Mouse (Mus musculus) layer of hippocampus, postnatal 14 days (tissue): Measurements from ENCODE around the gene Zfp706. TPM values are rescaled to one million over a fixed set of nuclear protein-coding genes. Genes with fewer than 3 reads are reported as not detected.
"Not testable (repeated sequence)": the region's sequence is repeated elsewhere in the genome, so short reads cannot be mapped to it uniquely, and the experiment has no call there.

Source experiments
- DNase-seq, 2 experiments: peaks; one replicate each; pipeline ENCODE4 v3.0.0; 2021 to 2022; ENCODE audit warnings: low spot score in 2 of 2, mixed read lengths in 1 of 2
- total RNA-seq, 2 experiments: library from RNA; stranded (reverse); gene quantifications; 2 replicates each; pipeline ENCODE4 v1.2.3; 2021

Zfp706 gene
- total RNA-seq, 2 experiments from 2014 or later, result 293 to 299 TPM

DNA sequence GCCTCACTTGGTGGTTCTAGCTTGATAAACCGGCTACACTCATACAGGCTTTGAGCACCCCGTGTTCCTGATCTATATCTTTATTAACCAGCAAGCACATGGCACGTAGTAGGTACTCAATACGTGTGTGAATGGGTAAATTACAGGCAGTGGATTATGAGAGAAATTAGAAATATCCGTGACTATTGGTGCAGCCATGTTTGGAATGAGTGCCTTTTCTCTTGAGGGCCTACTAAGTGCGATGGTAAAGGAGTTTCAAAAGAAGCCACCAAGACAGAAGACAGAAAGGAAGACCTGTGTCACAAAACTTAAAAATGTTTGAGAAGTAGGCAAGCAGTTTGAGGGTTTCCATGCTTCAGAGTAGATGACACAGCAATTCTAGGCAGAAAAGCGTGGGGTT is 4.3 kb upstream of the Zfp706 start:
- no peak for DNase-seq

DNA sequence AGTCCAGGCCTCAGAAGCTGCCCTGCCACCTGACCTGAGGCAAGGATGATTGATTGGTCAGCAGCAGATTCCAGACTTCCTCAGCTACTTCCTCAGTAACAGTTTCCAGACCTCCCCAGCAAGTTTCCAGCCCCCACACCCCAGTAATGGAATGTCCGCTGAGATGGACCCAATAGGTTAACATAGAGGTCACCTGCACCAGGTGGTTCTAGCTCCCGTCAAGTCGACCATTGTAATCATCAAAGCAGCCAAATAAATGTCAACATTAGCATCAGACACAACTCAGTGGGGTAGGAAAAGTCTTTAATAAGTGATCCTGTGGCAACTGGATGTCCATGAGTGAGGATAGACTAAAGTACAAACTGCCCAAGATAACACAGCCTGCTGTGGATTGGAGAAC is 3.7 kb upstream of the Zfp706 start:
- DNase-seq, result no peak

DNA sequence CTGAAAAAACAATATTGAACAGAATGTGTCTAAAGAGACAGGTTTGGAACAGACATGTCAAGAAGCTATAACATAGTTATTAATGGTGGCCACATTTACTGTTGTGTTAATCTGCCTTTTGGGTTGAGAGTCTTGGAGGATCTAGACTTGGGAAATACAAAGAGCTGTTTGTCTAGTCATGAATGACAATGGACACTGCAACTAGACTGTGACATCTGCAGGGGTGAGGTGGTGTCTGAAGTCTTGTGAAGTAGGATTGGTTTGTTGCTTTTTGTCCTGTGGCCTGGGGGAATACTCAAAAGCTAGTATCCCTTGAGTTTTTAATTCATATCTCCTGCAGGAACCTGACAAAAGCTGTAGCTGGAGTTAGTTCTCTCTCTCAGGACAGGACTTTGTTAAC is 973 bp upstream of the Zfp706 start:
- no peak for DNase-seq

DNA sequence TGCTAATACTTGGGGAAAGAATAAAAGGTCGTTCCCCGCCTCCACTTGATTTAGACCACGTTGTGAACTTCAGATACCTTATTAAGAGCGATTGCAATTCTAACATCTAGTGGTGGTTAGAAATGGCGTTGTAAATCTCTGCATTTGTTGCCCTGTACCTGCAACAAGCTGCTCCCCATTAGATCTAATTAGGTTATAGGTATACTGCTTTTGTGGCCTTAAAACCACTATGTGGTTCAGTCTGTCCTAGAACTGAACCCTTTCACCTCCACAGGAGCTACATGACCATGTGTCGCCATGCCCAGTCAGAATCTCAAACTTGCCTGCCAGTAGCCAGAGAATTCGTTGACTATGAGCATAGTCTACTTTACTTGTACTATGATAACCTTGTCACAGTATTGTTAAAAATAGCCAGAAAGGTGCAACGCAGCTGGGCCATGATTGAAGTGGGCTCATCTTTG is 416 bp upstream of the Zfp706 start:
- DNase-seq, result no peak

DNA sequence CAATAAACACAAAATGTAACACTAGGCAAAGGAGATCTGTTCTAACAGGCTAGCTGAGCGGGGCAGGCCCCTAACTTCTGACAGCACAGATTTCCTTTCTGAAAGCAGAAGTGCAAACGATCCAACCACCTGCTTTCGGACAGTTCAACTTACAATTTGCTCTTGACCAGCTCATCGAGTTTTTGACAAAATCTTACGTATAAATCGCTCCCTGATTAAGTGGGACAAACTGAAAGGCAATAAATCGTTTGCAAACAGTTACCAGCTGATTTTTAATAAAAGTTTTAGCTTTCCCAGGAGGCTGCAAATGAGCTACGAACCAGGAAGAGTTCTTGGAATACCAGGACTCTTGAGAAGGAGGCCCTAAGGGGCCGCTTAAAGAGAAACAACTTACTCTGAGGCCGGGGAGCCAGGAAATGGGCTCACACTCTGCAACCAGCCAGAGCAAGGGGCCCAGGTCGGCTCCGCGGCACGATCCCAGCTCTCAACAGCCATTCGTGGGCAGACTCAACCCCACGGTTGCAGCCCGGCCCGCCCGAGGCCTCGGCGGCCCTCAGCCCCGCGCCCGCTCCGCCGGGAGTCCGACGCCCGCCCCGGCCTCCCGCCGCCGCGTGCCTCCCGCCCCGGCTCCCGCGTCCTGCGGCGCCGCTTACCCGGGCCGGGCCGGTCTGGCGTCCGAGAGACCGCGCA is 953 bp downstream of the Zfp706 start:
- DNase-seq, result no peak

DNA sequence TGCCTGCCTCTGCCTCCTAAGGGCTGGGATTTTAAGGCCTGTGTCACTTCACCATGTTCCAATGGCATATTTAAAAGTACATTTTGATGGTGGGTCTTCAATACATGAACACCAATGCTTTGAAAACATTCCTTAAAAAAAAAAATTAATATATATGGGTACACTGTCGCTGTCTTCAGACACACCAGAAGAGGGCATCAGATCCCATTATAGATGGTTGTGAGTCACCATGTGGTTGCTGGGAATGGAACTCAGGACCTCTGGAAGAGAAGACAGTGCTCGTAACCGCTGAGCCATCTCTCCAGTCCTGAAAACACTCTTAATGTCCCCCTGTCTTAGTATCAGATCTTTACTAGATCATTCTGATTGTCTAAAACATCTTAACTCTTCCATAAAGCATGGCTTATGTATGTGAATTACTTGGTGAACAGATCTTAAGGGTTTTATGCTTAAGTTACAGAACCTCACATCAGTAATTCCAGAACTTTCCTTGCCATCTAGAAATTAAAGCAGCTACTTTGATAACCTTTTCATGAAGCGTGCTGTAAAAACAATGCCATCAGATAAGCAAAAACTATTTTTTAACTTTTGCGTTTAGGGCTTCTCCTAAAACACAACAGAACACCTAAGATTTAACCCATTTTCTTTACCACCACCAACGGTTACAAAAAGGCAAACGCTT is 1.6 kb downstream of the Zfp706 start:
- DNase-seq, result no peak

DNA sequence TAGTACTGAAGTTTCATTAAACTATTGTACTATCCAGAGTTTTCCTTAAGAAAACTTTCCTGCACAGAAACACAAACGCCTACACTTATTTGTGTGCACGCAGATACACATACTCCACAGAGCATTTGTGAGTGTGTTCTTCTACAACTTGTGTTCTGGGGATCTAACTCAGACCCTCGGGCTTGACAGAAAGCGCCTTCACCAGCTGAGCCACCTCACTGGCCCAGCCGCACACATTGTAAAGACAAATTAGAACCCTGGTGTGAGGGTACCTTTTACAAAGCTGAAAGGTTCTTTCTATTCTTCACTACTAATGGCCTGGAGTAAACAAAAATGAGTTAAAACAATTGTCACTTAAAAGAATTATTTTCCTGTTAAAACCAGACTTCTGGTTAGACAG is 2.7 kb downstream of the Zfp706 start:
- DNase-seq, result no peak

DNA sequence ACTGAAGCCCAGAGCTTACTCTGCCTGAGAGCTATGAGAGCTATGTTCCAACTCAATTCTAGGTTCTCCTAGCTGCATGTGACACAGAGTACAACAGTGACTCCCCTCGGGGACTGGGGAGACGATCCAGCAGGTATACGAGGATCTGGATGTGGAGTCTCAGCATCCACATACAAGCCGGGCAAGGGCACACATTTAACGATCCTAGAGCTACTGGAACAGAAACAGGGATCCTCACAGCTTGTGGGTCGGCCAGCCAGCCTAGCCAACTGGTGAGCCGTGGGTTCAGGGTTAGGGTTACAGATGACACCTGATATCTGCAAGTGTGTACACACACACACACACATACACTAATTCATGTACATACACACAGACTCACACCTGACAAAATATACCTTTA is 5.3 kb downstream of the Zfp706 start:
- DNase-seq, result no peak

DNA sequence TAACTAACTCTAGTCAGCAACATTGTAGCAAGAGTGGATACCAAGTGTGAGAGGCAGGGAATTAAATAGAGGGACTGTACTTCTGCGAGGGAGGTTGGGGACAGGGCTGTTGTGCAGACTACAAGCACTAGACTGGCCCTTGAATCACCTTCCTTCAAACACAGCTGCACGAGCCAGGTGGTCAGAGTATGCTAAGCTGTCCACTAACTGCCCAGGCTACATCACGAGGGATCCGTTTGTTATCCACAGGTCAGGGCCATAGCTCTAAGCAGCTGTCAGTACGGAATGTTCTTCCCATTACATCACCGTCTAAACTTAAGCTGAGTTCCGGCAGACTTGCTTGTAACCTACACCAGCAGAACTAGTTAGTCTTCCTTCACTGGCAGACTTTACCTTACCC is 8.0 kb downstream of the Zfp706 start:
- not testable (repeated sequence) for DNase-seq

DNA sequence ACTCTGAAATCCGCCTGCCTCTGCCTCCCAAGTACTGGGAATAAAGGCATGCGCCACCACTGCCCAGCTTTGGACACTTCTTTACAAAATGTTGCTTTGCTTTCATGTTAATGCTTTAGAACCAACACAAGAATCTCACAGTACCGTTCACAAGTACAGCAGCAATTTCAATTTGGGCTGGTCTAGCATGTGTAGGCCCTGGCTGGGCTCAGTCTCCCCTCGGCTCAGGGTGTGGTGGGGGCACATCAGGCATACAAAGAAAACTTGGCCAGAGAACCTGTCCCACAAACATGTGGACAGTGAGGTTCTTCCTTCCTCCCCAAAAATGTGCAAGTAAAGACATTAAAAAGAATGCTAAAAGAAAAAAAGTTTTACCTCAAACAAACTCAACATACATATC is 12.4 kb downstream of the Zfp706 start:
- no peak for DNase-seq

DNA sequence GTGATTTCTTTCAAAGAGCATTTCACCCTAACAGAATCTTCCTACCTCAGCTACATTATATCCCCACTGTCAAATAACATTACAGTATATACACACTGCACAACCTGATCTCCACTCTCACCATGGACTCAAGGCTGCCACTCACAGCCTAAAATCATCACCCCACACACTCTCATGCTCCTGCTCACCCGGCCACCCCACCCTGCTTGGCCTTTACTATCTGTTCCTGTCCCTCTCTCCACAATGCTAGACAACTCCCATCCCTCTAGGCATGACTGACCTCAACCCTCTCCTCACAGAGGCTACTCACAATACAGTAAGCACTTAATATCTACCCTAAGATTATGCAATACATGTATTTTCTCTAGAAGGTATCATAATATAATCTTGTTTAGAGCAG is 12.9 kb downstream of the Zfp706 start:
- DNase-seq, result no peak

DNA sequence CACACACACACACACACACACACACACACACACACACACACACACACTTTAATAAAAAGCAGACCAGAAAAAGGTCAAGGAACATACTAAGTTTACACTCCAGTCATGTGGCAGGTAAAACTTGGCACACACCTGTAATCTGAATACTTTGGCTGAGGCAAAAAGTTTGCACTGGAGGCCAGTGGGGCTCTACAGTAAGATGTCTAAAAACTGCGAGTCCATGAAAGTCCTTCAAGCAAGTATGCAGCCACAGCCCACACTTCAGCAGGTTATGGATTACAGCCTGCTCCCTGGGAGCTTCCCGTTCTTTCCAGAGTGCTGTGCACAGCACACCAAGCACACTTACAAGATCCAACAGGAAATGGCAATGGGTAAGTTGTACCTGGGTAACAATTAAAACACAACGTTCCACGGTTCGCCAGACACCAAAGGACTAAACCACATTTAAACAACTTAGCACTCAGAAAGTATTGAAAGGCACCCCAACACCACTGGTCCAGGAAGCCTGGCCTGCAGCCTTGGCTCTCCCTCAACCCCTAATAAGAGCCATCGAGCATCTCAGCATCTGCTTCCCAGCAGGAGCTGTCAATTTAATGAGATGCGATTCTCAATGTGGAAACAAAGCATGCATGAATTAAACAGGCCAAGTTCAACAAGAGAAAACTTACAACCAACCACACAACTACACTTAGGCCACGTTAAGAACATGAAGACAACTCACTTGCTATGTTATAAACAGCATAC is 14.0 kb downstream of the Zfp706 start:
- DNase-seq, result no peak

DNA sequence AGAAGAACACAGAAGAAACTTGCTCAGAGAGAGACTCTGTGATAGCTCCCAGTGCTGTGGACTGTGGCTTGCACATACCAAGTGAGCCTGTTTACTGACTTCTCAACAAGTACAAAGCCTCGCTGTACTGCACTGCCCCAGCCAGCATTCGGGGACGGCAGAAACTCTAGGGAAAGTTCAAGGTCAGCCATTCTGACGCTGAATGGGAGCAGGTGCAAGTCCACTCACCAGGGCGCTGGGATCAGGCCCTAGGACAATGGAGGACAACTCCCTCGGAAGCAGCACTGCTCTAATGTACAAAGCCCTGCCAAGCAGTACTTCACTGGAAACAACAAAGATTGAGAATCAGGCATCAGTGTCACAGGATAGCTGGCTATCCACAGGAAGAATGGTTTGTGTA is 16.2 kb downstream of the Zfp706 start:
- no peak for DNase-seq

DNA sequence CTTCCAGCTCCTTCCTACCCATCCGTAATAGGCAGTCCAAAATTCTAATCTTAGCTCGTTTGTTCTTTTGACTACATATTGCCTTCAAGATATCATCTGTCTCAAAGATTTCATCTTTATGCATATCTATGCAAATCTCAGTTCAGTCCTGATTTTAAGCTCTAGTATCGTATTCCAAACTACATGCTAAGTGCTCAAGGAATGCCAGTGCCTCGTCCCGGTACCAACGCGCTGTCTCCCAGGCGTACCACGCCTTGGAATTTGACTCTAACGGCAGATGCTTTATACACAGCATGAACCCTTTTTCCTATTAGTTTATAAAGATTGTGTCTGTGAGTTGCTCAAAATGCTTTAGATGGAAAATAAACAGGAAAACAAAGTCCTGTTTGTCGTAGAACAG is 17.7 kb downstream of the Zfp706 start:
- DNase-seq, result no peak

DNA sequence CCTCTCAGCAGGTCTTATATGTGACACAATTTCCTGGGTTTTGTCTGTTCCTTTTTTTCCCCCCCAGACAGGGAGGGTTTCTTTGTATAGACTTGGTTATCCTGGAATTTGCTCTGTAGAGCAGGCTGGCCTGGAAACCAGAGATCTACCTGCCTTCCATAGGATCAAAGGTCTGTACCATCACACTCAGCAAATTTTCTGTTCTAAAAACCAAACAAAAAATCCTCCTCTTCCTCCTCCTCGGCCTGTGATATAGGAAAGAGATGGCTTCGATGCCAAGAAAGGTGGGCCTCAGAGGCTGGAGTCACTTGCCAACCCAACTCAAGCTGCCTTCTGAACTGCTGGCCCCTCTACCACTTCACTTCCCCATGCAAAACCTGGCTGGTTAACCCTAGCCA is 18.9 kb downstream of the Zfp706 start:
- DNase-seq, result no peak

DNA sequence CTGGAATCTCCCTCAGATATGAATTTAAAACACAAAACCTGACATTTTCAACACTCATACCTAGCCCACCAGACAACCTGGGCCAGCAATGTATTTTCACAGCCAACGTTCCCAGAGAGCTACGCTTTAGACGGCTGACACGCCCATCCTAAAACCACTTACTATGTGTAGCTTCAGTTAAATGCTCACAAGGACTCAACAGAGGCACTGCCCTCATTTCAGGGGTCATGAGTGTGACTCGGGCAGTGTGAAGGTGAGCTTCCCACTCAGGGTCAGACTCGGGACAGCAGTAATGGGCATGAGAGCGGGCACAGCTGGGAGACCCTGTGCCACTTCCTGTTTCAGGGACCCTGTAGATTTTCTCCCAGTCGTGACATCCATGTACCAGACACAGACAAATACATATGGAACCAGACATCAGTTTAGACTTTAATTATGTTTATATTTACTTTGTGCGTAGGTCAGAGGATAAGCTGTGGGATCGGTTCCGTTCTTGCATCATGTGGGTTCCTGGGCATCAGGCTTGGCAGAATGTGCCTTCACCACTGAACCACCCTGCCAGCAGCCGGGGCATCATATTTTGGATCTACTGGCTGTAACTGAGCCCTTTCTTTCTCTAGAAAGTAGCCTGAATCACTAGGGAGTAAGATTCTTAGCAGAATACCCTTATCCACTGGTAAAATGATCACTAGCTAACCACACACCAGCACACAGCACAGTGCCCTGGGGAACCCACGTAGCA is 19.4 kb downstream of the Zfp706 start:
- no peak for DNase-seq

DNA sequence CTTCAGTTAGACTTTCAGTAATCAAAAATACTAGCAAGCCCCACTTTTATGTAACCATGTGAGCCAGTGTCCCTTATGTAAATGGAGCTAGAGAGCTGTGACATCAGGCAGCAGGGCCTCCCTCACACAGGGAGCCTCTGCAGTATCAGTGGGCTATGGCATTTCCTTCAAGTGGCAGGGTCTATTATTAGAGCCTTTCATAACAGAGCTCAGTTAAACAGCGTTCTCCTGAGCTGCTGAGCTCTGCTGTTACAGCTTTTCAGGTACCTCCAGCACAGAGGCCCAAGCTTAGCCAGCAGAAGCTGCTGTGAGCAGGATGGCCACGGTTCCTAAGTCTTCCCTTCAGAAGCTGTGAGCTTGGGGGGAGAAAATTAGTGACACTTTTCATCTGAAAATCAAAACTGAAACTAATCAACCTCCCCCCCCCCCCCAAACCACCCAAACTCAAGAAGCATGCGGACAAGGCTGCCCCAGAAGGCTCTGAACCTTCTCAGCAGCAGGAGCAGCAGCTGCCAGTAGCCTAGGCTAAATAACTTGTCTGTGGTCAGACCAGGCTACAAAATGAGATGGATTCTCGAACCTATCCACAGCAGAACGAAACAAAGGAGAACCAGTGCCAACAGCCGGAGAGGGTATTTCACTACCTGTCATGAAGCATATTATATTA is 20.2 kb downstream of the Zfp706 start:
- DNase-seq, result no peak

DNA sequence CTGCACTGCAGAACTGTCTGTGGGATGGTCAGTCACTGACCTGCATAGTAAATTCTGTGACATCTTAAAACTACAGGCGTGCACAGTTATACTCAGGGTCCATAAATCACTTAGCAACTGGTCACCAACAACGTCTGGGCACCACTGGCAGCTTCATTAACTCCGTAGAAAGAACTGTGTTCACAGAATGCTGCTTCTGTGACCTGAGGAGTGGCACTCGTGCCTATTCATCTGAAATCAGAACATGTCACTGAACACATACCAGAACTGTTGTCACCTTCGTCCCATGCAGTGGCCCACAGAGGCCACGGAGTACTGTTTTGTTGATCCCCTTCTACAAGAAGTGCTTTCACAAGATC is 22.0 kb downstream of the Zfp706 start:
- no peak for DNase-seq

DNA sequence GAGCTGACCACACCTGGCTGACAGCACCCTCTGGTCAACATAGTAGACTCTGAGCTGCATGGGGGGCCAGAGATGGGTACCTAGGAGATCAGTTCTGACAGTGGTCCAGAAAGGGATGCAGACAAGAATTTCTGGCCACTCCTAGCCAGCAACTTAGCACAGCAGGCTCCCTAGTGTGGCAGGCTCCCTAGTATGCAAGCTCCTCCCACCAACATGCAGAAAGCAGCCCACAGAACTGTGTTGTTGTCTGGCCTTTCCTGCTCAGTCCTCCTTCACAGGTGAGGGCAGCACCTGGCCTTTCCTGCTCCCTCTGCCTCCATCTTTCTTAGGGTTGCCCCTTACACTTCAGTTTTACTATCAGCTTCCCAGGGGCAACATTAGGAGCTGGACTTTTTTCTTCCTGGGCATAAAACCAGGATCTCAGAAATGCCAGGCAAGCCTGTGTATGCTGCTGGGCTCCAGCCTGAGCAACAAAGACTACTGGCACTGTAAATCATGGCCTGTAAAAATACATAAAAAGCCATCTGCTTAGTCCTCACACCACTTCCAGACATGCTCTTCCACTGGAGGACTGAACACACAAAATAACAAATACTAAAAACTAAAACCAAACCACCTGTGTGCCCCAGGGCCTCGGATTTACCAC is 22.5 kb downstream of the Zfp706 start:
- no peak for DNase-seq

DNA sequence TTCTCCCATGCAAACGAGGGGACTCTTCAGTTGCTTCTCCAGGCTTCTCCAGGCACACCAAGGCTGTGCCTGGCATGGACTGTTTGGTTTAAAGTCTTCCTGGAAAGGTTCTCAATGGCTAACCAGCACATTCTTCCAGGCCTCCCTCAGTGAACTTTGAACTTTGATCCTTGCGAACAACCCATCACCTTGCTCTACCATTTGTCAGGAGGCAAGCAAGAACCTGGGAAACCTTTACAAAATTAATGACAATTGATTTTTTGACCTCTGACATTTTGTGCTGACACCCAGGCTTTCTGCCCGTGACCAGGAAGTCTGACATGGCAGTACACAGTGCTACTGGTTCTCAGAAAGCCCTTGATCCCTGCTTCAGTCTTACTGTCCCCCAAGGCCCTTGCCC is 24.1 kb downstream of the Zfp706 start:
- DNase-seq, result no peak

DNA sequence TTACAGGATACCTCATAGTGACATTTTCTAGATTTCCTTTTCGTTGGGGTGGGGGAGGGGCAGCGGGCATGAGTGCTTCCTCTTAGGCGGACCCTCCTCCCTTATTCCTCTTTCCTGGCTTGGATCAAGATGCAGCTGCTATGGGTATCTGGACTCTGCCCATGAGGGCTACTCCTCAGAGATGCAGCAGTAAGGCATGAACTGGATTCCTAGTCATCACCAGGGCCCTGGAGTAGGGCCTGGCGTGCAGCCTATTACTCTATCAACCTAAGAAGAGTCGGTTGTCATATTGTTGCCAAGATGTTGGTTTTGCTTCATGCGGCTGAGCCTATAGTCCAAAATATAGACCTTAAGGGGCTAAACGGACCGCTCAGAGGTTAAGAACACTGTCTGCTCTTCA is 27.3 kb downstream of the Zfp706 start:
- DNase-seq, result no peak
